ENCODE assay signal across 10 mouse cellular contexts in genomic region chr6:121081288-121082093, GRCm38 (mm10). TPM values are rescaled to one million over a fixed set of nuclear protein-coding genes. Genes with fewer than 3 reads are reported as not detected.
DNase-seq lines count a peak whose midpoint lies in the region; ATAC-seq and TF ChIP-seq lines count a peak whose summit lies in the region.
"Had no signal": no experiment of that assay in that cellular context is flagged by ENCODE, and none has a peak within 500 bp of the region (broad histone marks: within the 10 kb centered on the region; RNA-seq: fewer than 3 reads in every experiment).

No protein-coding gene starts in this region.

- peaks cover 73% of the 10 kb centered on the region for H3K4me1 ChIP-seq in cerebellum, adult 2 months (ENCODE audit: control insufficient read depth, insufficient read depth, low read length)
- peaks cover 30% of the 10 kb centered on the region for H3K4me1 ChIP-seq in kidney, postnatal 0 days (replicated peaks; ENCODE audit: insufficient read depth, low read length)
- H3K4me1 ChIP-seq in hindbrain, embryonic 14.5 days (replicated peaks; ENCODE audit: control insufficient read depth, insufficient read depth, low read length), result peaks cover 22% of the 10 kb centered on the region
- H3K4me1 ChIP-seq in midbrain, postnatal 0 days (ENCODE audit: insufficient read depth, low read length), result peaks cover 6% of the 10 kb centered on the region; the same call in 1 of the 2 replicates

- ATAC-seq in kidney, postnatal 0 days (replicated peaks; ENCODE audit: low FRiP score, low read depth), result peak; percentile 17; the same call in 1 of the 2 replicates
- peak; percentile 21; the same call in 1 of the 2 replicates for ATAC-seq in hindbrain, embryonic 14.5 days (ENCODE audit: low FRiP score)
- ATAC-seq in midbrain, postnatal 0 days (ENCODE audit: low FRiP score), result 0 out of 2 replicates have a peak, but pooled peaks have one; percentile 24

- H3K36me3 ChIP-seq in kidney, postnatal 0 days (ENCODE audit: insufficient read depth, low read length), result no peaks in the 10 kb centered on the region
- no peaks in the 10 kb centered on the region for H3K36me3 ChIP-seq in hindbrain, embryonic 14.5 days (replicated peaks; ENCODE audit: control insufficient read depth, insufficient read depth)
- H3K36me3 ChIP-seq in midbrain, postnatal 0 days (ENCODE audit: insufficient read depth, low read length), result peaks cover 7% of the 10 kb centered on the region; the same call in 1 of the 2 replicates

- H3K4me3 ChIP-seq in cerebellum, adult 2 months (replicated peaks; ENCODE audit: insufficient read depth, low read depth, low read length), result no peak overlapping the region
- no peak overlapping the region for H3K4me3 ChIP-seq in kidney, postnatal 0 days (replicated peaks; ENCODE audit: low read depth, low read length)
- no peak overlapping the region for H3K4me3 ChIP-seq in hindbrain, embryonic 14.5 days (replicated peaks; ENCODE audit: low read length)
- no peak overlapping the region for H3K4me3 ChIP-seq in midbrain, postnatal 0 days (ENCODE audit: low read depth, low read length)
- H3K4me3 ChIP-seq: liver, embryonic 13.5 days had no signal

- no peak for DNase-seq in cerebellum, adult 2 months
- no peak for DNase-seq in cerebellum, adult 9-10 months
- peak; percentile 29 for DNase-seq in kidney, postnatal 0 days (ENCODE audit: low spot score)
- DNase-seq in kidney, adult 11 months, result no peak
- no peak for DNase-seq in hindbrain, embryonic 14.5 days (ENCODE audit: low spot score)
- DNase-seq in midbrain, postnatal 0 days (ENCODE audit: low spot score), result peak; percentile 55
- no peak for DNase-seq in thymus, postnatal 0 days (ENCODE audit: low spot score)
- DNase-seq in spleen, adult 18-20 months, result no peak
- DNase-seq: liver, embryonic 13.5 days; thymus, postnatal 4 days had no signal

- no peak overlapping the region for H3K4me2 ChIP-seq in kidney, postnatal 0 days (ENCODE audit: low read length)
- H3K4me2 ChIP-seq in hindbrain, embryonic 14.5 days (replicated peaks), result no peak overlapping the region
- no peak overlapping the region for H3K4me2 ChIP-seq in midbrain, postnatal 0 days (ENCODE audit: low read depth, low read length, poor library complexity, severe bottlenecking)
- H3K4me2 ChIP-seq: liver, embryonic 13.5 days had no signal

- TF ChIP-seq POLR2A in cerebellum, adult 2 months (IDR thresholded peaks at IDR 0.05; ENCODE audit: borderline replicate concordance, insufficient read depth, low read length), result no peak

- TF ChIP-seq CTCF in cerebellum, adult 2 months (IDR thresholded peaks at IDR 0.05; ENCODE audit: borderline replicate concordance, insufficient read depth, low read depth, low read length), result no peak
- no peak for TF ChIP-seq CTCF in kidney, postnatal 0 days (IDR thresholded peaks at IDR 0.05; ENCODE audit: low read depth)
- TF ChIP-seq CTCF in midbrain, postnatal 0 days (IDR thresholded peaks at IDR 0.05), result no peak

- H3K9ac ChIP-seq in kidney, postnatal 0 days (ENCODE audit: low read depth, low read length), result no peak overlapping the region
- no peak overlapping the region for H3K9ac ChIP-seq in hindbrain, embryonic 14.5 days
- no peak overlapping the region for H3K9ac ChIP-seq in midbrain, postnatal 0 days (replicated peaks; ENCODE audit: low read length, poor library complexity, severe bottlenecking)
- H3K9ac ChIP-seq: liver, embryonic 13.5 days had no signal

- H3K27me3 ChIP-seq in cerebellum, adult 2 months (ENCODE audit: control insufficient read depth, insufficient read depth, low read length), result no peaks in the 10 kb centered on the region
- no peaks in the 10 kb centered on the region for H3K27me3 ChIP-seq in kidney, postnatal 0 days (ENCODE audit: insufficient read depth, low read length)
- no peaks in the 10 kb centered on the region for H3K27me3 ChIP-seq in hindbrain, embryonic 14.5 days (ENCODE audit: control insufficient read depth, insufficient read depth, low read length)
- no peaks in the 10 kb centered on the region for H3K27me3 ChIP-seq in midbrain, postnatal 0 days (ENCODE audit: insufficient read depth, low read length)
- H3K27me3 ChIP-seq: liver, embryonic 13.5 days had no signal

- H3K27ac ChIP-seq in cerebellum, adult 2 months (ENCODE audit: insufficient read depth, low read length), result peak overlapping the region; percentile 24; the same call in 1 of the 2 replicates
- H3K27ac ChIP-seq in kidney, postnatal 0 days, result no peak overlapping the region; the same call in 1 of the 2 replicates
- H3K27ac ChIP-seq in hindbrain, embryonic 14.5 days, result peak overlapping the region; percentile 48
- H3K27ac ChIP-seq in midbrain, postnatal 0 days (ENCODE audit: low read depth, low read length), result peak overlapping the region; percentile 26; the same call in 1 of the 2 replicates

- 26% methylated on average over 26 of the region's 26 CpGs for WGBS in cerebellum, adult 2 months
- WGBS in kidney, postnatal 0 days, result 56% methylated on average over 26 of the region's 26 CpGs
- 41% methylated on average over 26 of the region's 26 CpGs for WGBS in hindbrain, embryonic 14.5 days
- WGBS in midbrain, postnatal 0 days, result 48% methylated on average over 26 of the region's 26 CpGs

- no peaks in the 10 kb centered on the region for H3K9me3 ChIP-seq in kidney, postnatal 0 days (replicated peaks; ENCODE audit: low read length)
- H3K9me3 ChIP-seq in hindbrain, embryonic 14.5 days (ENCODE audit: control insufficient read depth, low read length), result no peaks in the 10 kb centered on the region
- no peaks in the 10 kb centered on the region for H3K9me3 ChIP-seq in midbrain, postnatal 0 days (ENCODE audit: low read length)
- H3K9me3 ChIP-seq: liver, embryonic 13.5 days had no signal

RNA-seq across cellular contexts. Expression of gene Mical3, which starts 49.3 kb away (rescaled TPM):
- 75.7 and 82.7 TPM in 2 replicates for polyA plus RNA-seq in cerebellum, adult 2 months (2012; rRNA removed)
- polyA plus RNA-seq in kidney, postnatal 0 days (2015; fragmentation: Nextera tagmentation; extraction: Ambion mirVana), result 6.0 and 6.8 TPM in 2 replicates
- polyA plus RNA-seq in hindbrain, embryonic 14.5 days (2014; fragmentation: Nextera tagmentation; extraction: Ambion mirVana), result 44.6 and 49.4 TPM in 2 replicates
- total RNA-seq in midbrain, postnatal 0 days (2014; rRNA removed), result 76.4 and 83.4 TPM in 2 replicates
- polyA plus RNA-seq in midbrain, postnatal 0 days (2015; fragmentation: Nextera tagmentation; extraction: Ambion mirVana), result 19.0 and 25.0 TPM in 2 replicates
- polyA plus RNA-seq in thymus, postnatal 0 days (2015; fragmentation: Nextera tagmentation; extraction: Ambion mirVana), result 12.8 and 15.3 TPM in 2 replicates

Comparison
In these comparisons a context has a peak if more than half of its experiments do, and no peak if none do; other contexts are left out.
1. DNase-seq: peak in kidney, postnatal 0 days (single experiment) and midbrain, postnatal 0 days (single experiment); none in cerebellum, adult 2 months (0 of 2), cerebellum, adult 9-10 months (single experiment), kidney, adult 11 months (single experiment), hindbrain, embryonic 14.5 days (single experiment), thymus, postnatal 0 days (single experiment) and spleen, adult 18-20 months (0 of 2).
2. Peak in every context shown above with its lines, with median percentiles within 50 percentile points of each other: ATAC-seq.